Comparison of ENCODE assay signal across 8 mouse cellular contexts in the genomic region with DNA sequence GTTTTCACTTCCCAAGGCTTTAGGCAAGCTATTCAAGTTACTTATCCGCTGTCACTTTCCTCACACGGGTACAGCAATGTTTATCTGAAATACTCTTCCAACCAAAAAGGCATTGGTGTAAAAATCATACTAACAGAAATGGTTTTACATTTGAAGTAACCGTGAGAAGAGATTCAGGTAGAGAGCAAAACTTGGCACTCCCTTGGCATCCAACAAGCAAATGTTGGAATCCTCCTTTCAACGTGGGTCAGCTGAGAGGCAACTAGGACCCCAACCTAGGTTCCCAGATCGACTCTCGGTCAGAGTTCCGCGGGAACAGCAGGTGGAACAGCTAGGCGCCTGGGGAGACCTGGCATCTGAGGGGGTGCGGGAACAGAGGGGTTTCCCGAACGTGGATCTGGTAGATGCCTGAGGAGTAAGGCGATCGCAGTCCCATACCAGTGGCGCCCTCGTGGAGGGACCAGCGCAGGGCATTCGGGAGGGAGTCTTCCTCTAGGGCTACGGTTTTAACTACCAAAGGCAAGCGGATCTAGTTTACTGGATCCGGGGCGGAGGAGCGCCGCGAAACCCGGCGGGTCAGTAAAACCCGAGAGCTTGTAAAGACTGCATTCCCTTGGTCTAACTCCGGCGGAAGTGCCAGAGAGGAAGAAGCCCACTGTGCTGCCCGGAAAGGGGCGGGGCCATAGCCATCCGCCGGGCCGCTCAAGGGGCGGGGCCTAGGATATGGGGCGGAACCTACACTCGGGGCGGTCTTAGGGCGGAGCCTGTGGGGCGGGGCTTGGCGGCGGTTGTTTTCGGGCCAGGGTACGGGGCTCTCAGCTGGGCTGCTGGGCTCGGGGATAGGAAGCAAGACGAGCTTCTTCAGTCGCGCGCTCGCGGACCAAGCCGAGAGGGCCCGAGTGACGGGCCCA. TPM values are rescaled to one million over a fixed set of nuclear protein-coding genes. Genes with fewer than 3 reads are reported as not detected.
A peak's percentile ranks its signal among the peaks of the same experiment; 100 is the strongest.
DNase-seq lines count a peak whose midpoint lies in the region; ATAC-seq and TF ChIP-seq lines count a peak whose summit lies in the region.

A gene (plus strand): TSS at position 781 of the 911 bp plus-strand sequence.

- peak within 1 kb of the TSS; percentile 77 for H3K9ac ChIP-seq in hindbrain, postnatal 0 days (replicated peaks; ENCODE audit: low read length)

- peaks cover 6% of the 10 kb centered on the region for H3K4me1 ChIP-seq in cortical plate, adult 2 months (ENCODE audit: control insufficient read depth, insufficient read depth, low read length)
- H3K4me1 ChIP-seq in hindbrain, postnatal 0 days (ENCODE audit: insufficient read depth, low read length): peaks cover 9% of the 10 kb centered on the region; the same call in 1 of the 2 replicates

- H3K9me3 ChIP-seq in hindbrain, postnatal 0 days (ENCODE audit: low read length): no peaks in the 10 kb centered on the region

- intact Hi-C loops in left cerebral cortex, adult 2 months (cut with DNase I): loop anchor here (5.0 kb wide), 1 partner anchor 78 kb away; a partner anchor contains a TSS

- H3K4me3 ChIP-seq in cortical plate, adult 2 months (ENCODE audit: insufficient read depth, low read length): peak within 1 kb of the TSS; percentile 99
- H3K4me3 ChIP-seq in hindbrain, postnatal 0 days (ENCODE audit: low read length): peak within 1 kb of the TSS; percentile 83
- H3K4me3 ChIP-seq in left cerebral cortex, adult 2 months: peak within 1 kb of the TSS; percentile 100
- peak within 1 kb of the TSS; percentile 80 for H3K4me3 ChIP-seq in macrophage (ENCODE audit: inconsistent target)

- peak; percentile 67 for TF ChIP-seq POLR2A in cortical plate, adult 2 months (IDR thresholded peaks at IDR 0.05; ENCODE audit: extremely low read depth, insufficient read depth, low read length)

- H3K27ac ChIP-seq in cortical plate, adult 2 months (ENCODE audit: insufficient read depth, low read length): peak within 1 kb of the TSS; percentile 95
- H3K27ac ChIP-seq in hindbrain, postnatal 0 days: peak within 1 kb of the TSS; percentile 64
- H3K27ac ChIP-seq in left cerebral cortex, adult 2 months: peak within 1 kb of the TSS; percentile 94
- H3K27ac ChIP-seq in macrophage: peak within 1 kb of the TSS; percentile 77

- no peaks in the 10 kb centered on the region for H3K36me3 ChIP-seq in hindbrain, postnatal 0 days (ENCODE audit: insufficient read depth, low read length)
- no peaks in the 10 kb centered on the region for H3K36me3 ChIP-seq in macrophage (ENCODE audit: inconsistent target)

- DNase-seq in adipocyte (ENCODE audit: low spot score): peak; percentile 88
- peak; percentile 92 to 93 for DNase-seq in gastrocnemius, adult 8-10 months (ENCODE audit: low spot score in 2 of 2)
- DNase-seq in hindbrain, postnatal 0 days (ENCODE audit: low spot score): peak; percentile 96
- peak; percentile 97 for DNase-seq in left cerebral cortex, adult 2 months (ENCODE audit: extremely low spot score in 1 of 2, low spot score in 2 of 2)
- peak; percentile 86 for DNase-seq in retina, postnatal 7 days (ENCODE audit: low read depth, low spot score)
- DNase-seq in urinary bladder, adult 18-20 months (ENCODE audit: low spot score in 2 of 2): peak; percentile 97 to 100

- H3K4me2 ChIP-seq in hindbrain, postnatal 0 days (ENCODE audit: low read depth, low read length): peak within 1 kb of the TSS; percentile 61

- ATAC-seq in hindbrain, postnatal 0 days: peak; percentile 98

- H3K79me2 ChIP-seq in macrophage (ENCODE audit: inconsistent target): no peaks in the 10 kb centered on the region

- TF ChIP-seq CTCF in cortical plate, adult 2 months (IDR thresholded peaks at IDR 0.05; ENCODE audit: extremely low read depth, insufficient read depth, low read length): no peak
- TF ChIP-seq CTCF in hindbrain, postnatal 0 days (IDR thresholded peaks at IDR 0.05; ENCODE audit: low read depth): peak; percentile 38; the same call in 1 of the 2 replicates
- TF ChIP-seq CTCF in left cerebral cortex, adult 2 months (IDR thresholded peaks at IDR 0.05): no peak; the same call in none of the 2 replicates

- no peaks in the 10 kb centered on the region for H3K27me3 ChIP-seq in hindbrain, postnatal 0 days (ENCODE audit: insufficient read depth, low read length)

- under 1% methylated on average over 55 of the region's 55 CpGs for WGBS in hindbrain, postnatal 0 days
- 2% methylated on average over 52 of the region's 55 CpGs for WGBS in macrophage (ENCODE audit: missing documents)

RNA-seq across cellular contexts. Expression of the gene that starts here (rescaled TPM):
- 64.5 and 69.0 TPM in 2 replicates for polyA plus RNA-seq in cortical plate, adult 2 months (2012; rRNA removed)
- 1 to 10 TPM; 1.8 to 3.3 (median 2.2) TPM for total RNA-seq in gastrocnemius, adult 8-10 months (2022)
- 42.8 and 52.5 TPM in 2 replicates for total RNA-seq in hindbrain, postnatal 0 days (2014; rRNA removed)
- polyA plus RNA-seq in hindbrain, postnatal 0 days (2015; fragmentation: Nextera tagmentation; extraction: Ambion mirVana): 14.3 and 14.8 TPM in 2 replicates
- total RNA-seq in left cerebral cortex, adult 2 months (2021): 10 to 100 TPM; 62.3 to 62.4 TPM
- 10 to 100 TPM in 9 of 26 experiments, 1 to 10 TPM in 17; 2.2 to 14.9 (median 6.5) TPM for total RNA-seq in macrophage (2018; cell fraction: chromatin; rRNA removed)
- total RNA-seq in macrophage (2018; cell fraction: cytosol; rRNA removed): 10 to 100 TPM in 9 of 26 experiments, 1 to 10 TPM in 17; 1.2 to 14.6 (median 5.7) TPM
- total RNA-seq in macrophage (2018; cell fraction: nucleus; rRNA removed): 10 to 100 TPM in 11 of 26 experiments, 1 to 10 TPM in 15; 2.8 to 23.5 (median 6.9) TPM
- polyA plus RNA-seq in macrophage (2018): 3.1 to 9.9 TPM (median 5.8 TPM) in 3 replicates

Comparison
In these comparisons a context has a peak if more than half of its experiments do, and no peak if none do; other contexts are left out.
1. Peak in every context shown above with its lines: DNase-seq, ATAC-seq, H3K4me3 ChIP-seq and H3K27ac ChIP-seq.
2. RNA of the gene that starts here (total RNA-seq): 62.3 to 62.4 TPM in left cerebral cortex, adult 2 months and 42.8 to 52.5 TPM in hindbrain, postnatal 0 days; 1.8 to 3.3 TPM in gastrocnemius, adult 8-10 months; every median in the first group is over 10 times any median in the second.